Mouse (Mus musculus) embryo, embryonic 9.5 days (tissue): ENCODE data around the gene Fam193a.

ENCODE experiments used
- DNase-seq: peaks from one replicate; pipeline ENCODE4 v3.0.0-alpha.2; 2017; ENCODE audit errors: extremely low spot score

Fam193a gene

DNA sequence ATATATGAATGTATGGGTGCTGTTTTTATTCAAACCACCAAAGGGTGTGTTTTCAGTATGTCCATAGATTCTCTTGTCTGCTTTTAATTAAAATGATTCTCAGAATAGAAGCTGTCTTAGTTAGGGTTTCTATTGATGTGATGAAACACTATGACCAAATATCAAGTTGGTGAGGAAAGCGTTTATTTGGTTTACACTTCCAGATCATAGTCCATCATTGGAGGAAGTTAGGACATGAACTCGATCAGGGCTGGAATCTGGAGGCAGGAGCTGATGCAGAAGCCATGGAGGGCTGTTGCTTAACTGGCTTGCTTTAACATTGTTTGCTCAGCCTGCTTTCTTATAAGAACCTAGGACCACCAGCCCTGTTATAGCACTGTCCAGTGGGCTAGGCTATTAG, 12.0 kb downstream of the Fam193a start:
- no peak for DNase-seq

DNA sequence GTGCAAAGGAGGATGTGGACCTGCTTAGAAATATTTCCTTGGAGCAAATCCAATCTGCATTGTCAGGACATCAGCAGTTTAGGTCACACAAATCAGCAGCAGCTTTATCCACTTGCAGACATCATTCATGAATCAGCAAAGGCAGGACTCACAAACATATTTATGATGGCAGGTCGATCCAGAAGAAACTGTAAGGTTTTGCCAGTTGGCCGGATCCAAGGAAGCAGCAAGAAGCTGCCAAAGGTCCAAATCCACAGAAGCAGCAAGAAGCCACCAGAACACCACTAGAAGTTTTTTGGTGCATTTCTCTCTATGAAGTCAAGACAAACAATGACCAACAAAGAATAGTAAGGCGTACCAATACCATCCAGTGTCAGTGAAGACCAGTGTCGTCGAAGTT, 15.9 kb downstream of the Fam193a start:
- DNase-seq = no peak

DNA sequence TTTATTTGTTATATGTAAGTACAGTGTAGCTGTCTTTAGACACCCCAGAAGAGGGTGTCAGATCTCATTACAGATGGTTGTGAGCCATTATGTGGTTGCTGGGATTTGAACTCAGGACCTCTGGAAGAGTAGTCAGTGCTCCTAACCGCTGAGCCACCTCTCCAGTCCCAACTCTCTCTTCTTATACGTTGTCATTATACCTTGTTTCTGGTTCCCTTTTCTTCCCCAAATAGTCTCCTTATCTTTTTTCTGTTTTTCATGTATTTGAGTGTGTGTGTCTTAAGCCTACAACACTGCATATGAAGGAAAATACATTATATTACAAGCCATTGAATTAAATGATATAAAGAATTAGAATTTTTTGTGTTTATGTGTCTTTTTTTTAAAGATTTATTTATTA, 17.0 kb downstream of the Fam193a start:
- no peak for DNase-seq

DNA sequence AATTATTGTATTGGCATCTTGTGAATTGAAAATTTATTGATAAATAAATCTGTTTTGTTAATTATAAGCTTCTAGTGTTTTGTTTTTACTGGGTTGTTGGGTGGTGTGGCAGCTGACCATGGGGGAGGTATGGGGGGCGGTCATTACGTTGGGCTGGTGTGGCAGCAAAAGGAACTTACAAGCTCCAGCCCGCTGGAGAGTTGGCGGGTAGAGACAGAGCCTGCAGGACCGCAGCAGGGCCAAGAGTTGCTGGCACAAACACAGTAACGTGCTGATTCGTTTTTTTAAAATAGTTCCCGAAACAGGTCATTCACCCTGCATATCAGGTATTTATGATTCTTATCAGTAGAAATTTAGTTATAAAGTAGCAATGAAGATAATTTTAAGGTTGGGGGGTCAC, 23.5 kb downstream of the Fam193a start:
- no peak for DNase-seq

DNA sequence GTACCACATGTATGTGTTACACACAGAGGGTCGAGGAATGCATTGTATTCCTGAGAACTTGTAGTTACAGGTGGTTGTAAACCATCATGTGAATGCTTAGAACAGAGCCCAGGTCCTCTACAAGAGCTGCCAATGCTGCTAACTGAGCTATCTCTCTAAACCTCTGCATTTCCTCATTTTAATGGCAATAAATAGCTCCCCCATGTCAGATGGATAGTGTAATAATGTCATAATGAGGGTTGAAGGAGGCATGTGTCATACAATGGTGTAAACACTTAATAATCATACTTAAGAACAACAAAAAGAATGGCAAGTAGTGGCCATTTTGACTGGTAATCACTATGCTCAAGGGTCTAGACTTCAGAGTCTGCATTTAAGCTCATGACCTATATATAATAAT, 25.6 kb downstream of the Fam193a start:
- no peak for DNase-seq

DNA sequence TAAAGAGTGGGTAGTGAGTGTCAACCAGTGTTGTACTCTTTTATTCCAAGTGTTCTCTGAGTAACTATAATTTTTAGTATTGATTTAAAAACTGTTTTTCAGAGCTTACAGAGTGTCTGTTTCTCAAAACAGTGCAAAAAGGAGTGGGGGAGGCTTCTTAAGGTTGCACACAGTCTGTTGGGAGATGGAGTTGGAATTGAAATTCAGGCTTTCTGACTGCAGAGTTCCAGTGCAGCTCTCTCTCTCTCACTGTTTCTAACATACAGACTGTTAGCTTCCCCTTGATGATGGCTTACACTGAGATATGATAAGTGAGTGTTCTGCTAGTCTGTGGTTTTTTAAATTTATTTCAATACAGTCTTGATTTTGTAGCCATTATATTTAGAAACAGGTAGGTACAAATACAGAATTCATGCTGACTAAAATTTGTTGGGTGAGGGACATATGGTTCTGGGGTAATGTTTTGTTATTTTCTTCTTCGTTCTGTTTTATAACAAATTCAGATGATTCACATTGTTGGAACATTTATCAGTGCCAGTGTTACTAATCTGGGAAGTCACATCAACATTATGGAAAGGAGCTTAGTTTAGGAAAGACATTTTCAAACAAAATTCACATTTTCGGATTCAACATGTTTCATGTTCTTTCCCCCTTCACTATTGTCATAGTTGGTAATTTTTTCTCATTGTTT, 26.3 kb downstream of the Fam193a start:
- no peak for DNase-seq

DNA sequence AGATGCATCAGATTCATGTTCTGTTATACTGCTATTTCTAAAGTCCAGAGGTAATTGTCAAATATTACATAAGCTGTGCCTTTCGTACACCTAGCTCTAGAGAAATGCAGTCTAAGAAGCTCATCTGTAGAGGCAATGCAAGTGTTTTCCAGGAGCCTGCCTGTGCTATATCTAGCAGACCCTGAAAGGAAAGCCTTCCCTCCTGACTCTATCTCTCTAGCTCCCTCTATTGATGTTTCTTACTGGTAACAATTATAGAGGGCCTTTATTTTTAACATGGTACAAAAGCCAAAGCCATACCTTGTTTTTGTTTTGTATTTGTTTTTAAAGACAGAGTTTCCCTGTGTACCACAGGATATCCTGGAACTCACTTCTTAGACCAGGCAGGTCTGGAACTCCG, 28.1 kb downstream of the Fam193a start:
- no peak for DNase-seq

DNA sequence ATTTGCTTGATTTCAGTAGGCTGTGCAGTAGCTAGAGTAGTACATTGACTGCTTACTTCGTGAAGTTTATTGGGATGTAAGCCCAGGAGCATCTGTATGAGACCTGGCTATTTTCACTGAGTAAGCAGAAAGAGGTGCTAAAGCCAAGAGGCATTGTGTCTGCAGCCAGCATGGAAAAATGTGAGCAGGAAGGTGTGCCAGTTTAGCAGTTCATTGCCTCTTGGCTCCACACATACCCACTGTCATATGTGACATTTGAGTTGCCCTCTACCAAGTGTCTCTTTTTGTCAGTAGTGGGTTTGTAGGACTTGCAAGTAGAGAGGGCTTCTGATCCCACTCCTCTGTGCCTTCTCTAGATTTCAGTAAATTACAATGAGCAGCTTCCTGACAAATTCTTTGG, 28.6 kb downstream of the Fam193a start:
- no peak for DNase-seq

DNA sequence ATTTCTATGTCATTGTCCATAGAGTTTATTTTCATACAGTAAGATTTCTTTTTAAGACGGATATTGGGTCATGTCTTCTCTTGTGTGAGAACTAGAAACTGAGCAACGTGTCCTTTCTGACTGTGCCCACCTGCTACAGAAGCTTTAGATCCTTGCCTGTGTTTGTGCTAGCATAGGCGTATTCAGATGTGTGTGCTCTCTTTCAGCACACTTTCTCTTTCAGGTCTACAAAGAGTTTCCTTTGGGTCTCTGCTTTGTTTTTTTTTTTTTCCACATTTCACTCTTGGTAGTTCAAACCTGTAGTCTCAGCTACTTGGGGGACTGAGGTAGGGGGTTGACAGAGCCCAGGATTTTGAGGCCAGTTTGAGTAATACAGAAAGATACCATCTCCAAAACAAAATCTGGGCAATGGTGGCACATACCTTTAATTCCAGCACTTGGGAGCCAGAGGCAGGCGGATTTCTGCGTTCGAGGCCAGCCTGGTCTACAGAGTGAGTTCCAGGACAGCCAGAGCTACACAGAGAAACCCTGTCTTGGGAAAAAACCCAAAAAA, 37.7 kb downstream of the Fam193a start:
- DNase-seq = no peak

DNA sequence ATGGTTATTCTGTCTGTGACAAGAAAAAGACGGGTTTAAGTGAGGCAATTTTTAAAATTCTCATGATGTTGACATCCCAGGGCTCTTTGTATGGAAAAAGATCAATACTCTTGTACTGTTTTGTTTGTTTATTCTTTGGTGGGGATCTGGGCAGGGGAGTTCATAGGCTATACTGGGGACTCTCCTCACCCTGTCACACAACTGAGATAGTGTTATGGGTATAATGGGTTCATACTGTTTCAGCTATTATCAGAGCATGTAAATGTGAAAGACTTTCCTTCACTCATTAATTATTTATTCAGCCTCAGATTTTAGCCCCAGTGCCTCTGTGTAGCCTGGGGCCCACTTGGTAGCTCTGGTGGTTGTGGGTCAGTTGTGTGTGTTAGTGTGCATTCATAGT, 39.3 kb downstream of the Fam193a start:
- no peak for DNase-seq

DNA sequence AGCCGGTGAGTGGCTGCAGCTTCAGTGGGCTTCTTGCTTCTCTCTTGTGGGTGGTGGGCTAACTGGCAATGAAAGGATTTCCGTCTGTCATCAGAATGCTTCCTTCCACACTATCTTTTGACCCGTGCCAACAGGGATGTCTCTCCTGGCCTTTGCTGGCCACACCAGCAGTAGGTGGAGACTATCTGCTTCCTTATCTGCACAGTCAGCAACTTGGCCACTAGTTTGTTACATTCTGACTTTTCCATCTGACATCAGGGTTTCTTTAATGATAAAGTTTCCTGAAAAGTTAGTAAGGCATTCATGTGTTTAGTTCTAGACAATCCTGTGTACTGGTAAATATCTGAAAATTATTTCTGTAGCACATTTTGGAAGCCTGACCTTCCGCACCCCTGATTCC, 41.1 kb downstream of the Fam193a start:
- no peak for DNase-seq

DNA sequence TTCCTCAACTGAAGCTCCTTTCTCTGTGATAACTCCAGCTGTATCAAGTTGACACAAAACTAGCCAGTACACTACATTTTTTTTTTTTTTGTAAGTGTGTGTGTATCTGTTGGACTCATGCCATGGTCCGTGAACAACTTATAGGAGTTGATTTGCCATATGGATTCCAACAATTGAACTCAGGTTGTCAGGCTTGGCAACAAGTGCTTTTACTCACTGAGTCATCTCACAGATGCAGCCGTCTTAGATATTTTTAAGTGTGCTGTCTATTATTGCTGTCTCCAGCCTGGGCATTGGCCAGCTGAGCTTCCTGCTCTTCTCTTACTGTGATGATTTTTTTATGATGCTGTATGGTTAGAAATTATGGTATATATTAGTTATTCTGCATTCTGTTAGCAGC, 44.2 kb downstream of the Fam193a start:
- no peak for DNase-seq

DNA sequence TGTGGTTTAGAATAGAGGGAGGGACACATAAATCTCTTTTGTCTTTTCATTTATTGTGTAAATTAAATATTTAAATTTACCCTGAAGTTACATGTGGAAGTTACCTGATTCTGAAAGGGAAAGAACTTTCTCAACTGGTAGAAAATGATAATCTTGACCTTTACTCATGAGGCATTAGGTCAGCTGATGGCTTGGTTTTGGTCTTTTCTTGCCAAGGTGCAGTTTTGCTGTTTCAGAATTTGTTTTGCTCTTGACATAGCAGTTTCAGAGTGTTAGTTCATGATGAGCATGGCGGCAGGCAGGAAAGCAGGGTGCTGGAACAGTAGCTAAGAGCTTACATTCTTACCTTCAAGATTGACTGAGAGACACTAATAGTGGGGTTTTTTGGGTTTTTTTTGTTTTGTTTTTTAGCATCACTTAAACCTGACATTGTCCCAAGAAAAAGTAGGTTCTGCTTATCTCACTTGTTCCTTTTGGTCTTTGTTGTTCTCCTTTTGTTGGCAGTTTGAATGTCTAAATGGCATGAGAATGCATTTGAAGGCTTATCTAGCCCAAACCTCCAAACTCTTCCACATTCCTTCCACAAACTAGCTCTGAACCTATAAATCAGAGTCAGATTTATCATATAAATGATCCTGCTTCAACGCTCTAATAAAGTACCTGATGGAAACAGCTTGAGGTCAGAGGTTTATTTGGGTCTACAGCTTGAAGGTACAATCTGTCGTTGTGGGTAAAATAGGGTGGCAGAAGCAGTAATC, 47.7 kb downstream of the Fam193a start:
- no peak for DNase-seq

DNA sequence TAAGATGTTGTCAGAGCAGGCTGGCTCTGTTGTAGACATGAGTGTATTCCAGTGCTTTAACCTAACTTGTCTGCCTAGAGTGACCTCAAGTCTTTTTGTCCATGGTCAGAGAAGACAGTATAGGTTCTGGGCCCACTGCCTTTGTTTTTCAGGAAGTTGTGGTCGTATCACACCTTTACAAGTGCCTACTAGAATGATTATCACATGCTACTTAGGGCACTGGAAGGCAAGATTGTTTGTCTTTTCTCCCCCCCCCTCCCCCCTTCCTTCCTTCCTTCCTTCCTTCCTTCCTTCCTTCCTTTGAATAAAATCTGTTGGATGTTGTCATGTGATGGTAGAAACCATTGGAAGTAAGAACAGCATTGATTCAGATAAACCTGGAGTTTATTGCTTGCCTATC, 49.5 kb downstream of the Fam193a start:
- DNase-seq = no peak

DNA sequence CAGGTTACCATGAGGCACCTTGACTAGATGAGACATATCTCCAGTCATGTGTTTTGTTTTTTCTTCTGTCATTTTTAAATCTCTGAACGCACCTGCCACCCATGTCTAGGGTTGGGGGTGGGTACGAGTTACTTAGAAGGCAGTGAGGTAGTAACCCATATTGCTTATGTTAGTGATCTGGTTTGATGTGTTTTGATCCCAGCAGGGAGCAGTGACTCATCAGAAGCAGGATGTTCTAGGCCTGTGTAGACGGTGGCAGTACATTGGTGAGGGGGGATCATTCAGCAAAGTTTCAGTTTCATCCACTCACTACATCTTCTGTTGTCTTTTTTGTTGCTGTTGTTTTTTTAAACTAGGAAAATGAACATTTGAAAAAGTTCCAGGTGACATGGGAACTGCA, 61.0 kb downstream of the Fam193a start:
- no peak for DNase-seq

DNA sequence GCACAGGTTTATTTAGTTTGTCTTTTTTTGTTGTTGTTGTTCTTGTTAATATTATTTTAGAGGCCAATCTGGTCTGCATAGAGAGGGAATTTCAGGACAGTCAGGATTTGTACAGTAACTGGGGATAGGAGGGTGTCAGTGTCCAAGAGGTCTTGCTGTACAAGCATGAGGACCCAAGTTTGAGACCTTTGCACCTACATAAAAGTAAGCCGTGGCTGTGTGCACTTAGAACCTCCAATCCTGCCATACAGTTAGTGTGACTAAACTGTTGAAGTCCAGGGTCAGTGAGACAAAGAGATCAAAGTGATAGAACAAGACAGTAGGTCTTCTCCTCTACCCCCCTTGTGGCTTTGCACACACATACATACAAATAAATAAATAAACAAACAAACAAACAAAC, 64.1 kb downstream of the Fam193a start:
- DNase-seq = no peak

DNA sequence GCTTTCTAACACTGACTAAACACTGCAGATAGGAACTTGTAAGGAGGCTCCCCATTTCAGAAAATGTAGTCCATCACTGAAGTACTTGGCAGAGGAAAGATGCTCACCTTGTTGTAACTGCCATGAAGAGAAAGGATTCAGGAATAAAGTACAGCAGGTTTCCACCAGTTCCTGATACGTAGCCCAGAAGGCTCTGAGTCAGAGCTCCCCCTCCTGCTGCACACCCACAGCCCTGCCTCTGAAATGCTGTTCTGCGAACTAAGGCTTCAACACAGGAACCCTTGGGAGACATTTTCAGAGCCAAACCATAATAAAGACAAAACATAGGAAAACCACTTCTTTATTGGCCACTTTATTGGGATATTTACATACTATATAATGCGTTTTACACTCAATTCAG, 64.5 kb downstream of the Fam193a start:
- no peak for DNase-seq

DNA sequence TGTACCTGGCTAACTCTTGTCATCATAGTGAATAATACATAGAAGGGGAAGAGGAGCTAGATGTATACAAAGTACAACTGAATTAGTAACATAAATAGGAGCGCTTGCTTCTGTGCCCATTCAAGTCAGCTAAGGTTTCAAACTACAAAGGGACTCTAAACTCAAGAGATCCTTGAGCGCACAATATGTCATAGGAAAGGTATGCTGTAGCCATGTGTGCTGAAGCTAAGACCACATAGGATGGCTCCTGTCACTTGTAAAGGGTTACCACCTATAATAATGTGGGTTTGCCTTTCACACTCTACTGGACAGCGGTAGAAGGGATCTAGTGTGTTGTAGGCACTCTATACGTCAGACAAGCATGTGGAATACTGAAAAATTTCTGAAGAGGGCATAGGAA, 68.3 kb downstream of the Fam193a start:
- DNase-seq = no peak

DNA sequence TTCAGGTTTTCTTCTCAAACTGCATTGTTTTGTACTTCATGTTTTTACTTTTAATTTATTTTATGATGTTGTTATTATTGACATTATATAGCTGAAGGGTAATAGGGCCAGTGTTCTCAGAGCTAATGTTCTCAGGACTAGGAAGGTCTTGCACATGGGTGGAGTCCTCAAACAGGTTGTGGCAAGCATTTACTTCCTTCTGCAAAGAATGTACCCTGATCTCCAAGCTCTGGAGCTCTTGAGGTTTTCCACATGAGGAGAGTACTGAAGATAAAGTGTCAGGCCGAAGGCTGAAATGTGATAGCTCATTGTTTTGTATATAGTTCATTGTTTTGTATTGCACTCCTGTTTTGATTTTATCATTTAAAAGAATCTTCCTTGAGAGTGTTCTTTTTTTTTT, 68.9 kb downstream of the Fam193a start:
- DNase-seq = no peak

DNA sequence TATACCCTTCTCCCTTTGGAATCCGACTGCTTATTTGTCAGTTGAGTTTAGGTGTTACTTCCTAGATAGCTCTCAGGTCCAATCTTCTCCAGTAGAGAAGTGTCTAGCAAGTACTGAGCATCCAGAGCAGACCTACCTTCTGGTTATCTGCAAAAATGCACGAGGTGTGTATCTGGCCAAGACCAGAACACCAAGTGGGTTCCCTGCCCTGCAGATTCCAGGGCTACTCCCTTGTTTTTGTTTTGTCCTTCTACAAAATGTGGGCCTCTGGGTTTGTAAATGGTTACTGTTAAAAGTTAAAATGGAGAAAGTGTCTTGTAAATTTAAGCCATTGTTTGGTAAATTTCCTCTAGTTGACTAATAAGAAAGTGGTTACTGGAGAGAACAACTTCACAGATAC, 70.0 kb downstream of the Fam193a start:
- DNase-seq = no peak

DNA sequence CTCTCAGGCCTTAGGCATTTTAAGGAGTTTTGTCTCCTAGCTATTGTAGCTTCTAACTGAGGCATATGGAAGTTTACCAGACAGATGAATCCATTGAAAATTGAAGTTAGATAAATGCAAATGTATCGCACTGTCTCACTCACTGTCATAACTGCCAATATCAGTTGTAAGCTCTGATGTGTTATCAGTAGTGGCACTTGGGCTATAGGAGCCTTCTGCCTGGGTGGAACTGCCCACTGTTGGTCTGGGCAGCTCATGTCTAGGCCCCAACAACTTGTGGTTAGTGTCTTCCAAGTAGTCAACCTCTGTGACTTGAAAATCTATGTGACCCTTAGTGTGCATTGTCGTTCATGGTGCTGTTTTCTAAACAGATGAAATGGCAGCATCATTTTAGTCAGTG, 72.1 kb downstream of the Fam193a start:
- DNase-seq = no peak

DNA sequence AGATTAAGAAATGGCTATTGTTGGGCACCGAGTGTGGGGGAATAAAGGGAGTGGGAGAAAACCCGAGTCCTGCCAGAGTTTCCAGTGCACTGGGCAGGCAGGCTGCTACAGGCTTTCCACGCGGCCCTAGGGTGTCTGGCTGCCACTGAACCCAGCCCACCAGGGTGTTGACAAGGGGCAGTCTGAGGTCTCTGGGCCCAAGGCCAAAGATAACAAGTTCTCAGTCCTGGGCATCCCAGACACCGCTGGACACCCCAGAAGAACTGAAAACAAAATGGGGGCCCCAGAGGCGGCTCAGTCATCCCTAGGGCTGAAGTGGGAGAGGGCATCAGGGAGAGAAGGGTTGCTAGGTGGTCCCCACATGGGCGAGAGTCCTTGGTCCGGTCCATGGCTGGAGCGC, 76.5 kb downstream of the Fam193a start:
- no peak for DNase-seq

DNA sequence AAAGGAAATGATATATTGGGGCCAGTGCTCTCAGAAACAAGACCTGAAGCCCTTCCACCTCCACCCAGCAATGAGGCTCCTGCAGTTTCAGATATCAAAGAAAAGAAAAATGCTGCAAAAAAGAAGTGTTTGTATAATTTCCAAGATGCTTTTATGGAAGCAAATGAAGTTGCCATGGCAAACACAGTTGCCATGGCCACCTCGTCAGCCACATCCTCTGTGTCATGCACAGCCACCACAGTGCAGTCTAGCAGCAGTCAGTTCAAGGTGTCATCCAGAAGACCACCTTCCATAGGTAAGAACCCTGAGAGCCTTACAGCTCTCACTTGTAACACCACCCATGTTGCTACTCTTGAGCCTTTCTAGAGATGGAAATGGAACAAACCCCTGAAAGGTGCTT, 89.3 kb downstream of the Fam193a start:
- no peak for DNase-seq

DNA sequence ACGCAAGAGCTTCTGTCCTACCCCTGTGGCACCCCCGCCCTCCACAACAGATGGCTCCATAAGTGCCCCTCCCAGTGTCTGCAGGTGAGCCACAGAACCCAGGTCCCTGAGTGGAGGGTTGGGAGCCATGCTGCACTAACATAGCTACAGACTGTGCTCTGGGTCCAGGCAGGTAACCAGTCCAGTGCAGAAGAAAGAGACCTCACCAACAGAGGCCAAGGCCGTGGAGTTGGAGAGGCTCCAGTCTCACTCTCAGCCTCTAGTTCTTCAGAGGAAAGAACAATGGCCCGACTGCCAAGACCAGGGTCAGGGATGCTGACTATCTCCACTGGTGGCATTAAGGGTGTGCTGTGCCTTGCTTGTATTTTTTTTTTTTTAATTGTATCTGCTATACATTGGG, 91.6 kb downstream of the Fam193a start:
- no peak for DNase-seq
